Mouse (Mus musculus) granulocyte monocyte progenitor cell, adult 5-6 weeks (primary cell): ENCODE data around the gene Vgll4. TPM values are rescaled to one million over a fixed set of nuclear protein-coding genes. Genes with fewer than 3 reads are reported as not detected.
A peak's percentile ranks its signal among the peaks of the same experiment; 100 is the strongest.
"Not testable (repeated sequence)": the region's sequence is repeated elsewhere in the genome, so short reads cannot be mapped to it uniquely, and the experiment has no call there.

Source experiments
- ATAC-seq: replicated peaks from 2 replicates; pipeline ENCODE4 v1.8.0; 2016; ENCODE audit warnings: mild to moderate bottlenecking, moderate TSS enrichment, inconsistent platforms; ENCODE audit not compliant: poor library complexity, severe bottlenecking
- total RNA-seq, 2 experiments: library from RNA; stranded (forward) in 1 of 2; stranded (reverse) in 1 of 2; fragments of 200-712, 200-1000 nt in 1 of 2; fragments of >200 nt in 1 of 2; fragmentation: Nextera tagmentation in 1 of 2; gene quantifications; 2 replicates each; pipeline ENCODE4 v1.2.3; 2014 to 2017

The Vgll4 gene
- total RNA-seq, 2 experiments from 2014 or later, result 16.5 to 16.9 TPM

DNA sequence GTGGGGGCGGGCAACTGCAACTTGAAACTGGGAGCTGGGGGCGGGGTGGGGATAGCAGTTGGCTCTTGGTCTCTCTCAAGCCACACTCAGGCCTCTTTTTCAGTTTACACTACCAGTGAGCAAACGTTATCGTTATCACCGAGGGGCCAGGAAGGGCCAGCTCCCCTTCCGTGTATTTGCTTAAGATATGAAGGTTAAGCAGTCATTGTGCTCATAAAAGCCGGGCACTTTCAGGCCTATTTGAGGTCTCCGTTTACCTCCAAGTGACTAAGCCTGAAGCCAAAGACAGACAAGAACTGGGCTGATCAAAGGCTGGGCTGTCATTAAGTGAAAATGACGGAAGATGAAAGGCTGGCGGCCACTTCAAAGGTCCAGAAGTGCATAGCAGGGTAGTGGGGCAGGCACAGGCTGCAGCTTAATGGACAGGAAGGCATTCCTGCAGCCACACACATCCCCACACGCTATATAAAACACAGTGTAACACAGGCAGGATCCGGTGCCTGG lies 68.4 kb downstream of the Vgll4 start:
- no peak for ATAC-seq

DNA sequence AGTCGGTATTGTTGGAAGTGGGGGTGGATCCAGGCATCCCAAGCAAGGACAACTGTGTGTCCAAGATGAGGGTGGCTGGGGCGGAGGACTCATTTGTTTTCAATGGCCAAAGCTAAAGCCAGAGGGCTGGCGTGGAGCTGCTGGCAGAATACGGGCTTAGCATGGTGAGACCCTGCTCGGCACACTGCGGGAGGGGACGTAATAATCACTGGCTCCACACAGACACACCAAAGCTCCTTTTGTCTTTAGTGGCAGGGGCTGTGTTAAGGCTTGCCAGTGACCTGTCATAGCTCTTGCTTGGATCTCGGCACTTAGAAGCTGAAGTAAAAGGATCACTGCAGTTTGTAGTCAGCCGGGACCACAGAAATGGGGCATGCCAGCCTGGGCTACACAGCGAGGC lies 69.6 kb downstream of the Vgll4 start:
- ATAC-seq, result no peak

DNA sequence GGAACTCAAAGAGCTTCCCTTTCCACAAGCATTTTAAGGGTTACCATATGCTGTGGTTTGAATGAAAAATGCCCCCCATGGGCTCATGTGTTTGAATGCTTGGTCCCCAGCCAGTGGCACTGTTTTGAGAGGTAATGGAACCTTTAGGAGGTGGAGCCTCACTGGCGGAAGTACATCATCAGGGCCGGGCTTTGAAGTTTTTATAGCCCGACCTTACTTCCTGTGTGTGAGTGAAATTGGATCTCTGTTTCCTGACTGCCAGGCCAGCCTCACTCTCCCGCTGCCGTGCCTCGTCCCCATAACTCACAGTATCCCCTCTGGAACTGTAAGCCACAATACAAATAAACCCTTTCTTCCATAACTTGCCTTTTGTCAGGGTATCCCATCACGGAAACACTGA lies 70.1 kb downstream of the Vgll4 start:
- ATAC-seq, result peak; percentile 60

DNA sequence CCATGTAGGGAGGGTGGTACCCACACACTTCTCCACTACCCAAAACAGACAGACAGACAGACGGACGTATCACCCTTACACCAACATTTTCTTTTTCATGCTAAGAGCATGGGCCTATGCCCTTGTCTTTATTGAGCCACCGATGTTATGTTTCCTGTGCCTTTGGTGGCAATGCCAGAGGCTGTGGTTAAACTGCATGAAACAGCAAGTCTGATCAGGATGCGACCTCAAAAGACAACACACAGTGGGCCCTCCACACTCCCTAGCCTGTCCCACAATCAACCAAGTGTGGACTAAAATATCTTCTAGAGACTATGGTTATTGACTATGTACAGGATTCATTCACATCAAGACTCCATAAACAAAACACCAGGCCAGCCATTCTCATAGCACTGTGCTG lies 70.8 kb downstream of the Vgll4 start:
- ATAC-seq, result peak; percentile 31

DNA sequence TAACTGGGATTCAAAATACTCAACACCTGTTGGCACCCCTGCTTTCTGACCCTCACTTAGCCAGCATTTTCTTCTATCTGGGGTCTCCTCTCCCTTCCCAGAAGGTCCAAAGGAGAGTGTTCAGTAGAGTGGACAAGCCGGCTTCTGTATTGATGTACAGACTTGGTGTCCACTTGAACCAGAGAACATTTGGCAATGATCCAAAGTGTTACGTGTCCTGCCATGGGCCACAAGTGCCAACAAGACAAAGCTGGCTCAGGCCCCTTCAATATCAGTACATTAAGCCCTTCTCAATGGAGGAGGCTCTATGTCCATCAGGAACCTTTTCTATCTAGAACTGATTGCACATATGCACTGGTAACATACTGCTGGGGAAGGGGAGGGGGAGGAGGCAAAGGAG lies 73.5 kb downstream of the Vgll4 start:
- no peak for ATAC-seq

DNA sequence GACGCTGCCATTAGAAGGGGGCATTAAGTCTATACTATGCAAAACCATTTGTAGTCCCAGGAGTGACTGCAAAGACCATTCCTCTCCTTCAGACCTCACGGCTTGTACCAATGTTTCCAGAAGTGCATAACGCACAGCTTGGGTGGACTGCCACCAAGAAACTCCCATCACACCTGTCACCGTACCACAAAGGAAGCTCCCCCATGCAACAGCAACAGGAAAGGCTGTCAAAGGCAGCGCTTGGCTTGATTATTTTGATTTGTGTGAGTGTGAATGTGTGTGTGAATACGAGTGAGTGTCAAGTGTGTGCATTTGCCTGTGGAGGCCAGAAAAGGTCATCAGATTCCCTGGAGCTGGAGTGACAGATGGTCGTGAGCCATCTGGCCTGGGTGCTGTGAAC lies 74.6 kb downstream of the Vgll4 start:
- no peak for ATAC-seq

DNA sequence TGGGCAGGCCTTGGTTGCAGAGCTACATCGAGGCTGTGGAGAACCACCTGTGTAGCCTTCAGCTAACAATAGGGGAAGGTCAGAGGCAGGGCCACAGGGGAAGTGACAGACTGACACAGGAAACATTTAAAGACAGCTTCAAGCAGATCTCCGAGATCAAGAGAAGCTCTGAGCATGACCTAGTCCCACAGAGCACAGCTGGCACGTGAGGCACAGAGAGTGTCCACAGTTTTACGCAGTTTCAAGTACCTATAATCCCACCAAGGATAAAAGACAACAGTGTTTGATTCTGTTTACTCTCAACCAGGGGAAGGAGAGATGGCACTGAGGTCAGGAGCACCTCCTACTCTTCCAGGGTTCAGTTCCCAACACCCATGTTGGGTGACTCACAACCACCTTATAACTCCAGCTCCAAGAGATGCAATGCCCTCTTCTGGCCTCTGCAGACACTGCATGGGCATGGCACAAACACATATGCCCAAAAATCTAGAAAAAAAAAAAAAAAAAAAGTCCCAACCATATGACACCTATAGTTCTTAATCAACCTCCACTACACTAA lies 75.2 kb downstream of the Vgll4 start:
- peak; percentile 15 for ATAC-seq

DNA sequence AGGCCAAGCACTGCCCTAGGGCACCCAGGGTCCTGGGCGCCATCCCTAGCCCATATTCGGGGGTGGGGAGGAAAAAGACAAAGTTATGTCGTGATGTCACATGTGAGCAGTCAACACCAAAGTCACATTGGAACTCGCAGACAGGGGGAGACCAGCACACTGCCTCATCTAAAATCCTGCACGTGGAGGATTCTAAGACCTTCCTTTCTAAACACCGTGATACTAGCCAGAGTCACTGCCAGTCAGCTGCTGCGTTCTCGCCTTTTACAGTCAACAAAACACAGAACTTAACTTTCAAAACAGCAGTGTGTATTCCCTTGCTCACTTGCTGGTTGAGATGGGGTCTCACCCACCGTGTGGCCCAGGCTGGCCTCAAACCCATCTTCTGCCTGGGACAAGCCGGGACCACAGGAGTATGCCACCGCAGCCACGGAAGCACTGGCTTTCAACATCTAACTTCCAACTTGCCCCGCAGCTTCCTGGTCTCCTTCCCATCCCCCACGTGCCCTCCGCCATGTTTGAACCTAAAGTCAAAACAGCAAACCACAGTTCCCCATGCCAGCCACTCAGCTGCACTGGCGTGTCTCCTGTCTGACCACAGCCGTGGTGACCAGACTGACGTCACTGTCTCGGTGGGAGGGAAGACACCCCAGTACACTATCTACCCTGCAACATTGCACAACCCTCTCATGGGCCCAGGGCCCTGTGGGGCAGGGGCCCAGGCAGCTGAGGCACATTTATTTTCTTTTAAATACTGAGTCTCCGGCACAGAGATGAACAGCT lies 76.2 kb downstream of the Vgll4 start:
- peak; percentile 78 for ATAC-seq

DNA sequence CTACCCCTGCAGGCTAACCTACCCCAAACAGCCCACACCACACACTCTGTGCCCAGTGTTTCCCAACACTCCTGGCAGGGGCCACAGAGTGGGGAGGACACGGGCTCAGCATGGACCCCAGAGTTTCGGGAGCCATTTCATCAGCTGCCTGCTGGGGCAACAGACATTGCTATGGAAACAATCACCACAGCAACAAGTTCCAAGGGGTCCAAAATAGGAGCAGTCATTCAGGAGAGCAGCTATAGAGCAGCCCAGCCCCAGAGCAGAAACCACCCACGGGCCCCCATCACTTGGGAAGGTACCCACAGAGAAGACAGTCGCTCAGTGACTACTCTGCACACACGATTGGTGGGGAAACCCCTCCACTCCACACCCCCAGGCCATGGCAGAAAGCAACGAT lies 77.4 kb downstream of the Vgll4 start:
- peak; percentile 53 for ATAC-seq

DNA sequence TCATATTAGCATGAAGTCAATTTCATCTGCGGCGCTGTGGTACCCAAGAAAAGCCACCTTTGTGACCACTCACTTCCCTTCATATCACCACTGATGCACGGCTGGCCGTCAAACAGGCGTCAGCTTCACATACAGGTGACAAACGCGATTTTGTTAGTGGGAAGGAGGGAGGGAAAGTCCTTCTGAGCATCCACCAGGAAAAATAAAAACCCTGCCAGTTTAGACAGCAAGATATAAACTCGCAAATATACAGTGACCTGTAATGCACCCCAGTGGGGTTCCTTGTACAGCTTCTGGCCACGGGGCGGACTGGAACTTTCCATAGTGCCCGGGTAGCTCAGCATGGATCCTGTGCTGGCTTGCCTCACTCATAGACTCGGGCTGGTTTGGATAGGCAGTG lies 78.0 kb downstream of the Vgll4 start:
- no peak for ATAC-seq

DNA sequence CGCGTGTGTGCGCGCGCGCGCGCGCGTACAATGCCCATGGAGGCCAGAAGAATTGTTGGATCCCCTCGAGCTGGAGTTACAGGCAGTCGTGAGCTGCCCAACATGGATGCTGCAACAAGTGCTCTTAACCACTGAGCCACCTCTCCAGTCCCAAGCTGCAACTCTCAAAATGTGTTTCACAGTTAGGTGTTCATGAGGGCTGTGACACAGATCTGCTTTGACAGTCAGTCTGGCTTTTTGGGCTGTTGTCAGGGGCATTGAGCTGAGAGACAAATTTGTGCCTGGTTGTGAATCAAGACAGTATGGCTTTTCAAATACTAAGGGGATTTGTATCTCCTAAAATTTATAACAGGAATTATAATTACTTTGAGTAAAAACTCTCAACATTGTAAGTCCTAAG lies 78.5 kb downstream of the Vgll4 start:
- ATAC-seq, result no peak

DNA sequence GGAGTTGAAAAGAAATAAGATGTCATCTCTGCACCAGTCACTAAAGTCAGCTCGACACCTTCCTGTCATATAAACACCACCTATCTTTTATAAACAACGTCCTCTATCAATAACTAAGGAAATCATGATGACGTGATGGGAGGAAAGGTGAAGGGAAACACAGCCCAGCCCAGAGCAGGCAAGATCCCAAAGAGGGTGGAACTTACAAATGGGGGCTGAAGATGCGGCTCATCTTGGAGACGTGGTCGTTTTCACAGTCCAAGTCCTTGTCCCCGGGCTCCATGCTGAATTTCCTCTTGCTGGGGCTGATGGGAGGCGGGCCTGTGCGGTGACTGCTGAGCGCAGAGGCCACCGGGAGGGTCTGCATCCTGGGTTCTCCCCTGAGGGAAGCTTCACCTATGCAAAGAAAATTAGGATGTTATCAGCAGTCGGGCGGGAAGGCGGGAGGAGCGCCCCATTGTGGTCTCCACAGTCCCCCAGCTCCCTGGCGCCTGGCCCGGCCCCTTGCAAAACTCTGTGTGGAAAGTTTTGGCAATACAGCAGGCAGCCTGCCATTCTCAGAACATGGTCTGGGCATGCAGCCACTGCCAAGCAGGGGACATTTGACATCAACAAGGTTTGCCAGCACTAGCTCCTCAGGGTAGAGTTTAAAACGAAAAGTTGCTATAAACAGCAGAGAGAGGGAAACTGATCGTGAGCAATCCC lies 79.2 kb downstream of the Vgll4 start:
- peak; percentile 37 for ATAC-seq

DNA sequence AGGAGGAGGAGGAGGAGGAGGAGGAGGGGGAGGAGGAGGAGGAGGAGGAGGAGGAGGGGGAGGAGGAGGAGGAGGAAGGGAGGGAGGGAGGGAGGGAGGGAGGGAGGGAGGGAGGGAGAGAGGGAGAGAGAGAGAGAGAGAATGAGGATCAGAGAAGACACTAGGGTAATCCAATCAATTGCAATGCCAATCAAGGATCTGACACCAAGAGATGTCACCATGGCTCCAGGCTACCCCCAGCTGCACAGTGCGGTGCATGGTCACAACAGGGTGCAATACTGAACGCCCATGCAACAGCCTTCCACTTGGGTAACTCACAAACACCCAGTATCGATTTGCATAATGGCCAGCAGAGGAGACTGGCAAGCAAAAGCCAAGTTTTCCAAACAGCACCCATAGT lies 79.8 kb downstream of the Vgll4 start:
- ATAC-seq, result not testable (repeated sequence)

DNA sequence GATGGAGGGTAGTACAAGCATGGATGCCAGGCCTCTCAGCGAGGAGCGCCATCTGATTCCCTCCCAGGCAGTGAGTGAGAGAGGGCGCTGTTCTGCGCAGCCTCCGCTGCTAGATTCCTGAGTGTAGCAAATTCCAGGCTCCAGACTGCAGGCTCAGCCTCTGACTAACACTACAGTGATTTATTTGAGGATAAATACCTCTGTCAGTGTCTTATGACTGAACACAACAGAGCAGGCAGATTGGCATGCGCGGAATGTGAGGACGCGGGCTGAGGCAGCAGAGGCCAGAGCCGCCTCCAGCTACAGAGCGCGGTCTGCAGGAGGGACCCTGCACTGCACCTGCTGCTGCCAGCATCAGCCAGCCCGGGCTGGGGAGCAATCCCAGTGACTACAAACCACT lies 80.9 kb downstream of the Vgll4 start:
- no peak for ATAC-seq

DNA sequence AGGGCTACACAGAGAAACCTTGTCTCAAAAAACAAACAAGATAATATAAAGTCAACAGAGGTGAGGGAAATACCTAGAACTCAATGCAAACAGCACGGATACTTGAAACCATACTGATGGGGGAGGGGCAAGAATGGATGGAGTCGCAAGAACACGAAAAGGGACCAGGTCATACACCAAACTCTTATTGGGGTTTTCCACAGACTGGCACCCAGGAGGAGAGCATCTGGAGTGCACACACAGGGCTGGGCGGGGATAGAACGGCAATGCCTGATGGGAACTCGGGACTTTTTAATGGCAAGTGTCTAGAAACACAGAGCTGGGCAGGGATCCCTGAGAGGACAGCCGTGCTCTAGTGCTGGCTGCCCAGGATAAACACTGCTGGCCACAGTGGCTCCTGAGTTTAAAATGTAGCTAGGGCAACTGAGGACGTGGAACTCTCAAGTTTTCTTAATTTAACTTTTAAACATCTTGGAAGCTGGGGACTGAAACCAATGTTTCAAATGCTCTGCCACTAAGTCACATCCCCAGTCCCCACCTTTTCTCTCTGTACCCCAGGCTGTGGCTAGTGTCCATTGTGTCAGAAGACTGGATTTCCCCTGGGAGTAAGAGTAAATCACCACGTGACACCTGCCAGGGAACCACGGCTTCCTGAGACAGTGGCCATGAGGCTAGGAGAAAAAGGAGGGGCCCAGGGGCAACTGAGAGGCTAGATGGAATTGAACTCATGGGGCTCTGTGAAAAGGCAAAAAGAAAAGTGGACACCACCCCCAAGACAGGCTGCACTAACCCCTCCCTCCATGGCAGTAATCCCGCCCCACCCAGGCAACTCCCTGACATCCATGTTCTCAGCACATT lies 83.1 kb downstream of the Vgll4 start:
- ATAC-seq, result no peak

DNA sequence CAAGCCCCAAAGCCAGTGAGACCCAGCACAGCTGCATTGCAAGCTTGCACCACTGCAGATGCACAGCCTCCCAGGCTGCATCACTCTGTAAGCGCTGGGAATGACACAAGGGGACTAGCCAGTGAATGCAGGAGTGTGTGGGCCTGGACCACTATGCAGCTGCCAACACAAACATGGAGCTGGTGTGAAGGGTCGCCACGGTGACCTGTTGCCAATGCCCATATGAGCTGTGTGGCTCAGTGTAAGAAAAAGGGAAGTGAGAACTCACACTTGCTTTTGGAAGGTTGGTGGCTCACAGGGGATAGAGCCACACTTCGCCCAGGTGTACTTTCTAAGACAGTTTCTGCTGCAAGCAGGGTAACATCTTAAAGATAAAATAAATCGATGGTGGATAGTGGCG lies 83.8 kb downstream of the Vgll4 start:
- ATAC-seq, result peak; percentile 55

DNA sequence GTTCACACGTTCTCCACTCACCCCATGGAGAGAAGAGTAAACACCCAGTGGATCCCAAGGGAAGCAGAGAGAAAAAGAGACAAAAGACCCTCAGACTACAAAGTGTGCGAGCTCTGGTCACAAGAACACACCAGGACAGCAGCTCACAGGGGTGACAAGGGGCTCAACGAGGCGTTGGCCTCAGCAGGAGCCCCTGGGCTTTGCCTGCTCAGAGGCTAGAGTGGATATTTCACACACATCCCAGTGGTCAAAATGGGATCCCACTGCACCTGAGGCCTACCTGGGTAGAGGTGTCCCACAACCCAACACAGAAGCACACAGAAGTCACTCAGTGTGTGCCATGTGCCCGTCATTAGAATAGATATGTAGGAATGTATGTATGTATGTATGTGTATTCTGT lies 84.7 kb downstream of the Vgll4 start:
- no peak for ATAC-seq

DNA sequence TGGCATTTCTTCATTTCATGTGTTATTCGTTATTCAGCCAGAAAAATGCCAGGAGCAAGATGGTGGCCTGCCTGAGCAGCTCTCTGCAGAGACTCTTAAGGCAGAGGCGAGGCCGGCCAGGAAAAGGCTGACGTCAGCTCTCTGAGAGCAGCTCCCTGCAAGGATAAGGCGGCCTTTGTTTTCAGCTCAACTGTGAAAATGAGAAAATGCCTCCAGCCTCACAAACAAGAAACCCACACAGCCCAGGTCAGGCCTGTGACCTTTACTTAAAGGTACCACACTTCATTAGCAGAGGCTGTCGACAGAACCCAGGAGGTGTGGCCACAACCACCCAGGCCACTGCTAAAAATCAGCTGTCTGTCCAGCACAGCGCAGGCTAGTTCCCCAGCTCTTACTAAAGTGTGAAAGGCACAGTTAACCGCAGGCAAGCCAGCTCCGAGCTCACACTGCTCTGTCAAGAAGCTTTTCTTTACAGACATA lies 86.5 kb downstream of the Vgll4 start:
- ATAC-seq, result peak; percentile 41

DNA sequence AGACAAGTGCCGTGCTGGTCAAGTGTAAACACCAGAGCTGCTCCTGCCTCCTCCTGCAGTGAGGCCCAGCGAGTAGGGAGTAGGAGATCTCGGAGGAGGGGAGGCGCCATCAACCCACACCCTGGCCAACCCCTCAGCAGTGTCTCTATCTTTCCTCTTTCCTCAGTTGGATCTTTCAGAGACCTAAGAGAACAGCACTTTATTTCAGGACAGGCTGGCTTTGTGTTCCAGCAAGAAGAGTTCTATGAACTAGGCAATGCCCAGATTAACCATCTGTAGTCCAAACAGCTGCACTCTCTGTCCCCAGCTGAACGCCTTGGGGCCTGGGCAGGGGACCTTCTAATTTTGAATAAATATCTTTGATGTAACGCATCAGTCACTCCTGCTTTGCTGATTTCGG lies 87.1 kb downstream of the Vgll4 start:
- ATAC-seq, result no peak

DNA sequence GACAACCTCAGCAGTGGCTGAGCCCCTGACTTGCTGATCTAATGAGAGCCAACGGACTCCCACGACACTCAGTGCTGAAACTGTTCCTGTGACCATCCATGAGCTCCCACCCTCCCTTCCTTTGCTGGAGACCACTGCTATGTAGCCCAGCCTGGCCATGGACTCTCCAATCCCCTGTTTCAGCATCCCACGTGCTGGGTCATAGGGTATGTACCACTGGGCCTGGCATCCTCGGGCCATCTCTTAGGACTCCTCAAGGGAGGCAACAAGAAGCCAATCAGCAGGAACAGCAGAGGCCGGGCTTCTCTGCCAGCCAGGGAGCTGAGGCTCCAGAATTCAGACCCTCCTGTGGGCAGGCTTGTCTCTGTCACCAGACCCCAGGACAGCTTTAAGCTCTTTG lies 87.6 kb downstream of the Vgll4 start:
- ATAC-seq, result no peak
